8 mouse cellular contexts compared by ENCODE assay signal in the genomic region with DNA sequence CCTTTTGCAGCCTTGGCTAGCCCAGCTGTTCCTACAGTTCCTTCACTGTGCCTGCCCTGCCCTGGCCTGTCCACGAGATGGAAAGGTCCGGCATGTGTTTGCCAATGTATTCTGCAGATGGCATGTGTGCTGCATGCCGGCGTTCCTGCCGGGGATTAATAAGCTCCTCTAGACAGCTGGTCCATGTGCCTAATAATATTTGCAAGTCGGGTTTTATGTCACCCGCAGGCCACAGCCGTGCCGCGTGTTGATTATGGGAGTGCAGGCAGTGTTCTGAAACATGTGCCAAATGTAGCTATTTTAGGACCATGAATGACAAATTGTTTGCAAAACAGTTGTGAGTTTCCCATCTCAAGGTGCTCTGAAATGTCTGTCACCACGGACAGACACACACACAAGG.
DNase-seq lines count a peak whose midpoint lies in the region; ATAC-seq and TF ChIP-seq lines count a peak whose summit lies in the region.

No protein-coding gene starts in this region.

- peaks cover 41% of the 10 kb centered on the region for H3K36me3 ChIP-seq in heart, embryonic 13.5 days
- no peaks in the 10 kb centered on the region for H3K36me3 ChIP-seq in small intestine, adult 2 months (ENCODE audit: control insufficient read depth, insufficient read depth, low read length)
- peaks cover 27% of the 10 kb centered on the region for H3K36me3 ChIP-seq in liver, embryonic 12.5 days

- no peaks in the 10 kb centered on the region for H3K9me3 ChIP-seq in heart, embryonic 13.5 days
- H3K9me3 ChIP-seq in liver, embryonic 12.5 days (replicated peaks), result no peaks in the 10 kb centered on the region

- no peak overlapping the region for H3K27ac ChIP-seq in cerebellum, adult 2 months (ENCODE audit: insufficient read depth, low read length)
- 0 out of 2 replicates have a peak overlapping the region, but pooled peaks have one; percentile 8 for H3K27ac ChIP-seq in heart, embryonic 13.5 days (replicated peaks)
- 0 out of 2 replicates have a peak overlapping the region, but pooled peaks have one; percentile 7 for H3K27ac ChIP-seq in small intestine, adult 2 months (ENCODE audit: insufficient read depth, low read depth, low read length)
- no peak overlapping the region for H3K27ac ChIP-seq in liver, embryonic 12.5 days

- no peak for ATAC-seq in heart, embryonic 13.5 days (ENCODE audit: extremely low read depth, insufficient number of reproducible peaks, low FRiP score, low TSS enrichment)
- no peak for ATAC-seq in liver, embryonic 12.5 days

- H3K4me1 ChIP-seq in cerebellum, adult 2 months (ENCODE audit: control insufficient read depth, insufficient read depth, low read length), result peaks cover 19% of the 10 kb centered on the region
- peaks cover 53% of the 10 kb centered on the region for H3K4me1 ChIP-seq in heart, embryonic 13.5 days
- H3K4me1 ChIP-seq in small intestine, adult 2 months (ENCODE audit: control insufficient read depth, insufficient read depth, insufficient read length, low read length), result peaks cover 6% of the 10 kb centered on the region
- H3K4me1 ChIP-seq in liver, embryonic 12.5 days, result peaks cover 5% of the 10 kb centered on the region; the same call in 1 of the 2 replicates

- 12% methylated on average over 11 of the region's 11 CpGs for WGBS in cerebellum, adult 2 months
- 78% methylated on average over 11 of the region's 11 CpGs for WGBS in heart, embryonic 13.5 days
- WGBS in small intestine, adult 2 months, result 74% methylated on average over 11 of the region's 11 CpGs
- WGBS in liver, embryonic 12.5 days (ENCODE audit: insufficient replicate concordance), result 87% methylated on average over 11 of the region's 11 CpGs

- no peaks in the 10 kb centered on the region for H3K27me3 ChIP-seq in cerebellum, adult 2 months (ENCODE audit: control insufficient read depth, insufficient read depth, low read length)
- no peaks in the 10 kb centered on the region for H3K27me3 ChIP-seq in heart, embryonic 13.5 days (replicated peaks)
- no peaks in the 10 kb centered on the region for H3K27me3 ChIP-seq in small intestine, adult 2 months (ENCODE audit: control insufficient read depth, insufficient read depth, low read length)
- H3K27me3 ChIP-seq in liver, embryonic 12.5 days (replicated peaks), result no peaks in the 10 kb centered on the region

- H3K4me2 ChIP-seq in heart, embryonic 13.5 days, result no peak overlapping the region
- H3K4me2 ChIP-seq in liver, embryonic 12.5 days, result no peak overlapping the region

- peak; percentile 78 for DNase-seq in brain, adult 2 months (ENCODE audit: low read depth, low spot score)
- DNase-seq in cerebellum, adult 2 months, result peak; percentile 53 to 64
- peak; percentile 37 to 61 for DNase-seq in layer of hippocampus, postnatal 36 days
- no peak for DNase-seq in left cerebral cortex, adult 18-20 months (ENCODE audit: low spot score in 2 of 2)
- no peak for DNase-seq in right cerebral cortex, postnatal 25 days

- H3K4me3 ChIP-seq in cerebellum, adult 2 months (replicated peaks; ENCODE audit: insufficient read depth, low read depth, low read length), result no peak overlapping the region
- no peak overlapping the region for H3K4me3 ChIP-seq in heart, embryonic 13.5 days
- no peak overlapping the region for H3K4me3 ChIP-seq in small intestine, adult 2 months (ENCODE audit: low read depth, low read length)
- no peak overlapping the region for H3K4me3 ChIP-seq in liver, embryonic 12.5 days

- no peak for TF ChIP-seq POLR2A in cerebellum, adult 2 months (IDR thresholded peaks at IDR 0.05; ENCODE audit: borderline replicate concordance, insufficient read depth, low read length)
- TF ChIP-seq POLR2A in small intestine, adult 2 months (IDR thresholded peaks at IDR 0.05; ENCODE audit: low read depth, low read length), result no peak

- TF ChIP-seq CTCF in cerebellum, adult 2 months (IDR thresholded peaks at IDR 0.05; ENCODE audit: borderline replicate concordance, insufficient read depth, low read depth, low read length), result peak; percentile 27; the same call in 1 of the 2 replicates
- TF ChIP-seq CTCF in small intestine, adult 2 months (IDR thresholded peaks at IDR 0.05; ENCODE audit: extremely low read depth, insufficient read length, insufficient replicate concordance, low read depth, low read length), result no peak

- H3K9ac ChIP-seq in heart, embryonic 13.5 days, result no peak overlapping the region
- H3K9ac ChIP-seq in liver, embryonic 12.5 days, result no peak overlapping the region

Comparison
In these comparisons a context has a peak if more than half of its experiments do, and no peak if none do; other contexts are left out.
1. DNase-seq: peak in brain, adult 2 months (single experiment), cerebellum, adult 2 months (2 of 2) and layer of hippocampus, postnatal 36 days (2 of 2); none in left cerebral cortex, adult 18-20 months (0 of 2) and right cerebral cortex, postnatal 25 days (single experiment).
2. H3K27ac ChIP-seq: peak in heart, embryonic 13.5 days (single experiment) and small intestine, adult 2 months (single experiment); none in cerebellum, adult 2 months (single experiment) and liver, embryonic 12.5 days (single experiment).